Comparison of ENCODE assay signal across 8 mouse cellular contexts in the genomic region with DNA sequence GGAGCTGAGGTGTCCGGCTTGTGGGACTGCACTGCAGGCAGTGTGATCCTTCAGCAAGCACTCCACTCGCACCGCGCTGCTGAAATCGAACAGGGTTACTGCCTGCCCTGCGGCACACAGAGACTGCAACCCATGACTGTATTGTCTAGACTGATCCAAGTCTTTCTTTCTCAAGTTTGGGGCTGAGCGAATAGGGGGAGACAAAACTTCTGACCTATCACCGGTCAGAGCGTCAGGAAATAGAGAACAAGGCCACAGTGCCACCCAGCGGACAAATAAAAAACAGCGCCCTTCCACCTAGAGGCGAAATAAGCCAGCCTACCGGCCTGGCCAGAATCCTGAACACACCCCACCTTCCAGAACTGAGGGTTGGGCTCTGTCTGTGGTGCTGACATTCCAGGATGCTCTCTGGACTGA. TPM values are rescaled to one million over a fixed set of nuclear protein-coding genes. Genes with fewer than 3 reads are reported as not detected.
A peak's percentile ranks its signal among the peaks of the same experiment; 100 is the strongest.
DNase-seq lines count a peak whose midpoint lies in the region; ATAC-seq and TF ChIP-seq lines count a peak whose summit lies in the region.

No protein-coding gene starts in this region.

- intact Hi-C loops in left cerebral cortex, postnatal 10 days (cut with DNase I): loop anchor here (5.0 to 10.0 kb wide), 3 partner anchors 67 to 483 kb away; a partner anchor contains a TSS

- no peak overlapping the region for H3K27ac ChIP-seq in cortical plate, adult 2 months (ENCODE audit: insufficient read depth, low read length)

- H3K4me1 ChIP-seq in cortical plate, adult 2 months (ENCODE audit: control insufficient read depth, insufficient read depth, low read length): no peaks in the 10 kb centered on the region

- peak; percentile 96 for ATAC-seq in activated CD4-positive, CD25-positive, alpha-beta regulatory T cell, adult 4 months
- ATAC-seq in megakaryocyte-erythroid progenitor cell, adult 5-6 weeks (replicated peaks; ENCODE audit: low FRiP score, low TSS enrichment, poor library complexity, severe bottlenecking): peak; percentile 90

- no peak overlapping the region; the same call in 1 of the 2 replicates for H3K4me3 ChIP-seq in cortical plate, adult 2 months (ENCODE audit: insufficient read depth, low read length)

- TF ChIP-seq POLR2A in cortical plate, adult 2 months (IDR thresholded peaks at IDR 0.05; ENCODE audit: extremely low read depth, insufficient read depth, low read length): no peak

- TF ChIP-seq CTCF in cortical plate, adult 2 months (IDR thresholded peaks at IDR 0.05; ENCODE audit: extremely low read depth, insufficient read depth, low read length): peak; percentile 81

- peak; percentile 65 to 68 for DNase-seq in gastrocnemius, adult 8-10 months (ENCODE audit: low spot score in 2 of 2)
- DNase-seq in hindlimb bud, embryonic 11.5 days (ENCODE audit: extremely low spot score, low read depth, low spot score): peak; percentile 90
- DNase-seq in left cerebral cortex, postnatal 10 days (ENCODE audit: extremely low spot score in 1 of 2, low spot score in 2 of 2): peak; percentile 72 to 86
- peak; percentile 53 for DNase-seq in right cerebral cortex, postnatal 25 days
- peak; percentile 77 to 88 for DNase-seq in urinary bladder, postnatal 4 days (ENCODE audit: low spot score in 2 of 2)

RNA-seq across cellular contexts. Expression of a gene that starts 7.1 kb away (rescaled TPM):
- polyA plus RNA-seq in activated CD4-positive, CD25-positive, alpha-beta regulatory T cell, adult 4 months (2017; shearing (Covaris generic)): under 1 TPM; 0.43 to 0.63 TPM
- 0.84 and 0.85 TPM in 2 replicates for polyA plus RNA-seq in cortical plate, adult 2 months (2012; rRNA removed)
- total RNA-seq in gastrocnemius, adult 8-10 months (2022): not detected
- total RNA-seq in left cerebral cortex, postnatal 10 days (2021): 1 to 10 TPM; 1.4 to 1.6 TPM
- 0.77 TPM in 1 of 2 replicates, not detected in the other for total RNA-seq in megakaryocyte-erythroid progenitor cell, adult 5-6 weeks (2014; fragmentation: Nextera tagmentation)
- 0.27 and 1.3 TPM in 2 replicates for total RNA-seq in megakaryocyte-erythroid progenitor cell, adult 5-6 weeks (2017)
